Mouse (Mus musculus) mesoderm, embryonic 11.5 days (tissue): Measurements from ENCODE around the gene Adarb1.

Experiments used
- DNase-seq: peaks from one replicate; pipeline ENCODE4 v3.0.0-alpha.2; 2012; ENCODE audit warnings: low read depth, low spot score

The Adarb1 gene

DNA sequence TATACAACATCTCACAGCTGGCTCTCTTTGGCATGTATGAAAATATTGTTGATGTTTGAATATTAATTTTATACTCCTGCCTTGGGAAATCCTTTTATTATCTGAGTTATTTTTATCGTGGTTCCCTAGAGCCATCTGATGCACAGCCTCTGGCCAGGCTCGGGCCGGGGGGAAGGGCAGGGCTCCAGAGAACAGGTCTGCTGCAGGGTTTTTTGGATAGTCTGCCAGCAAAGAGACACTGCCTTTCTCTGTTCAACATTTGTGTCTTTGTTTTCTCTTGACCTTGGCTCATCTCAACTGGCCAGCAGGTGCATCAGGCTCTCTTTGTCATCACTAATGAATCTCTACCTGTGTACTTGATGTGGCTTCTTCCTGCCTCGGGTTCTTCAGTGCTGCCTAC lies 32.3 kb downstream of the Adarb1 start:
- DNase-seq: no peak

- DNase-seq: no peak
Measured at GRCm38 (mm10) chr10:77383045-77383444, 35.0 kb downstream of the Adarb1 start.

GRCm38 (mm10) chr10:77381191-77381590 lies 36.9 kb downstream of the Adarb1 start:
- DNase-seq: no peak

- DNase-seq: no peak
Measured at GRCm38 (mm10) chr10:77380716-77381115, 37.4 kb downstream of the Adarb1 start.

GRCm38 (mm10) chr10:77379199-77379598 lies 38.9 kb downstream of the Adarb1 start:
- no peak for DNase-seq

GRCm38 (mm10) chr10:77376056-77376455 lies 42.0 kb downstream of the Adarb1 start:
- no peak for DNase-seq

GRCm38 (mm10) chr10:77374948-77375347 lies 43.1 kb downstream of the Adarb1 start:
- DNase-seq: no peak

DNA sequence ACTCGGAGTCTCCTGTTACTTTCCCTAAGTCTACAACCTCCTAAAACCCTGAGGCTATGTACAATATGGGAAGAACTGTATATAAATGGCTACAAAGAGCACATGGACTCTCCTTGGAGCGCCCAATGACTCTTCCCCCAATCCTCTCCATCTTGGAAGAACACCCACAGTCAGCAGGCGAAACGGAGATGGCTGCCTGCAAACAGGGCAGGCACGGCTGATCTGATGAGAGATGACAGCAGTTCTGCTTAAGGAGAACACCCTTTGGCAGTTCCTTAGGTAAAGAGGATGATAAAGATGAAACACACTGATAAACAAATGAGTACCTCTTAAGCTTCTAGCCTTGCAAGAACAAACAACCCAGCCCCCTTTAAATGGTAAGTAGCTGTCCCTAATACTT lies 43.7 kb downstream of the Adarb1 start:
- DNase-seq: no peak

DNA sequence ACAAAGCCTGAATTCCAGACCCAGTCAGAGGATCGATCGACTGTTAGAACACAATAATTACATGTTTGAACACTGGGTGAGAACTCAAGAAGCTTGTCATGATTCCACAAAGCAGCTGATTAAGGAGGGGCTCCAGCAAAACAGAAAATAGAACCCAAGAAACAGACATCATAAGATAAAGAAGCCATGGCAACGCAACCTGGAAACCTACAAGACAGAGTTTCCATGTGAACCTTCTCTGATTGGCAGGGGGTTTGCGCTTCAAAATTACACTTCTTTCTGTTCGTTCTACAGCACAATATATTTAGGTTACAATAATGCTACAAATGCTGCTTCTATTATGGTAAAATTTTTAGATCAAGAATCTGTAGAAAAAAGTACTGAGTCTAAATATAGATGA lies 47.9 kb downstream of the Adarb1 start:
- no peak for DNase-seq

DNA sequence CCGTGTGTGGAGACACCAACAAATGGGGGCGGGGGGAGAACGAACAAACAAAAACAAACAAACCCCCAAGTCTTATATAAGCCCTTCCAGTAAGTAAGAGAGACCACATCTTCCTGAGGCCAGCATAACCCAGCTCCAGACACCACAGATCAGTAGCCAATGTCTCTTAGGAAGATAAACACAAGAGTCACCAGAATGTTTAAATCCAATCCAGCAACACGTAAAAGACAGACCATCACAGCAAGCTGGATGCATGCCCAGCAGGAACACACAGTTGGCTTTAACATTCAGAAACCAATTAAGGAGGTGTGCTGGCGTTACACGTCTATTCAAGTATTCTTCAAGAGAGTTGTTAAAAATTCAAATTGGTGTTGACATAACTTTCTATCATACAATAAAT lies 50.1 kb downstream of the Adarb1 start:
- DNase-seq: no peak

DNA sequence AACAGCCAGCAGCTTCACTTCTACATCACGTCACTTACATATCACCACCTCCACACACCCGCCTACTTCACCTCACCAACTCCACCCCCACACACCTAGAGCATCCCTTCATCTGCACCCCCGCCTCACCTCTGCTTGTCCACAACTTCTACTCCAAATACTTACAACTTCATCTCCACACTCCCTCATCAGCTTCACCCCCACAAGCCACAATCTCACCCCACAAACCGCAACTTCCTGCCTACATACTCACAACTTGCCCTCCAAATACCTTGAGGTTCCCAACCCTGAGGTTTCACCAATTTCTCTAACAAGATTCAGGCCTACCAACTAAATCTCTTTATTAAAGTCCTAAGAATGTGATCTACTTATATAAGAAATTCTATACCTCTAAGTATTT lies 51.1 kb downstream of the Adarb1 start:
- no peak for DNase-seq

- DNase-seq: no peak
Measured at GRCm38 (mm10) chr10:77365212-77365611, 52.9 kb downstream of the Adarb1 start.

- DNase-seq: no peak
Measured at GRCm38 (mm10) chr10:77360486-77360885, 57.6 kb downstream of the Adarb1 start.

DNA sequence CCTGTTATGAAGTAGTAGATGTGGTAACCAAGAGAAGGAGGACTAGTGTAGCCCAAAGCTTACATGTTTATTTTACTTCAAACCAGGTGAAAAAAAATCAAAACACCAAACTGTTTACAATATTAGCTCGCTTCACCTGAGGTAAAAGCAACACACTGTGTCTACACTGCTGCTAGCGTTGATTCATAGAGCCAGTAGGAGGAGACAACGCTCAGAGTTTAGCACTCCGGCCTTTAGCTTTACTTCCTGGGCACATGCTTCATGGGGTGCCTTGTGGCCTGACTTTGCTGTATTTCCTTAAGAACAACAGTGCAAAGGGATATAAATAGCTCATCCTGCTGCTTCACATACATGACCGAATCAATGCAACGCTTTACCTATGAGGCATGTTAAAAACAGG lies 60.1 kb downstream of the Adarb1 start:
- no peak for DNase-seq

DNA sequence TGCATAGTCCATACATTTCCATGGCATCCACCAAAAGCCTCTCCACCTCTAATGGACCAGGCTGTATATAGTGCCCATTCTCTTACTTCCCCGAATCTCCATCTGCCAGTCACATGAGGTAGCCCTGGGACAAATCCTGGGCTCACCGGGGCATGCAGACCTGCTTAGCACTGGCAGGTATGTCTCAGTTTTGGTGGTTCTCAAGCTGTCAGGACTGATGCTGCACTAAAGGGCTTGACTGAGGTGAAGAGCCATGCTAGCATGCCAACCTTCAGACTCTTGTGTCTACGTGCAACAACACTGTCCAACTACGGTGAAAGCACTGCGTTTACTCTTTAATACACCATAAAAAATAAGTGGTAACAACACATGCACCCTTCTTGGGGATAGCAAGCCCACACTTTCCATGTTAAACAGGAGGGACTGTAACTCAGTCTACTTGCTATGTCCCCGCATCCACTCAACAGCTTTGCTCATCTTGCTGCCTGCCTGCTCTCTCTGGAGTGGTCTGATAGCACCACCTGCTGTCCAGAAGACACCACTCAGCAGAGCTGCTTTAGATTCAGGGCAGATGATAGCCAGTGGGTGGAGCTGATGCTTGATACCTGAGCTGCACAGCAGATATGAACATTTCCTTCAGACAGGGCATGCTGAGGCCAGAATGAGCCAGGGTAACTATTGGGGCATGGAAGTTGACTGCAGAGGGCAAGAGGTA lies 64.9 kb downstream of the Adarb1 start:
- DNase-seq: peak; percentile 86

DNA sequence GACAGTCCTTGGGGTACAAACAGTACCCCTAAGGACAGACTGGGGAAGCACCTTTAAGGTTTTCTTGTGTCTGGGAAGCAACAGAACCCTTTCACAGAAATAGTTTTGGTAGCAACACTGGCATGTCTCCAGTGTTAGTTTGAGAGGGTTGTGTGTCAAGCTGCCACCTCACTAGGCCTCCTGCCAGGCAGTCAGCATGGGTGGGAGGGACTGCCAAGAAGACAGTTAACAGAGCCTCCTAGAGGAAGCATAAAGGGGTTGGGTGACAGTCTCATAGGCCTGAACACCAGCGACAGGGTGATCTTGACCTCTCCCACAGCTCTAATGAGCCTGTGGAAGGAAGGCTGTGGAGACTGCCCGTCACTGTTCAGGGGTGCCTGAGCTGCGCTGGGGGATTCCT lies 75.2 kb downstream of the Adarb1 start:
- no peak for DNase-seq

GRCm38 (mm10) chr10:77341711-77342110 lies 76.4 kb downstream of the Adarb1 start:
- DNase-seq: no peak

- no peak for DNase-seq
Measured at GRCm38 (mm10) chr10:77341059-77341458, 77.0 kb downstream of the Adarb1 start.

- peak; percentile 22 for DNase-seq
Measured at GRCm38 (mm10) chr10:77339871-77340341, 78.2 kb downstream of the Adarb1 start.

- peak; percentile 24 for DNase-seq
Measured at GRCm38 (mm10) chr10:77333518-77333917, 84.6 kb downstream of the Adarb1 start.

DNA sequence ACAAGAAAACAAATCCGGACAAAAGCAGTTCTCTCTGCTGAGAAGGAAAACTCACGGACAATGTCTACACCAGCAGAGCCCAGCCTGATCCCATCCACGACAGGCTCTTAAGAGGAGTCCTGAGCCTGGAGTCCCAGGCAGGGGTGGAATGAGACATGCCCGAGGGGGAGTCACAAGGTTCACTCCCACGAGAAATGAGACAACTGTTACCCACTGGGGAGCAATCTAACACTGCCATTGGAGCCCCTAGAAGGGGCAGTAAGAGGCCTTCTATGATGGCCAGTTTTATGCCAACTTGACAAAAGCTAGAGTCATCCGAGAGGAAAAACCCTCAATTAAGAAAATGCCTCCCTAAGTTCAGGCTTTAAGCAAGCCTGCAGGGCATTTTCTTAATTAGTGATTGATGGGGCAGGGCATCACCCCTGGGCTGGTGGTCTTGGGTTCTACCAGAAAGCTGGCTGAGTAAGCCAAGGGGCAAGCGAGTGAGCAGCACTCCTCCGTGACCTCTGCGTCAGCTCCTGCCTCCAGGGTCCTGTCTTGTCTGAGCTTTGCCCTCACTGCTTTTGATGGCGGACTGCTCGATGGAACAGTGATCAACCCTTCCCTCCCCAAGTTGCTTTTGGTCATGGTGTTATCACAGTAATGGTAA lies 88.5 kb downstream of the Adarb1 start:
- no peak for DNase-seq

DNA sequence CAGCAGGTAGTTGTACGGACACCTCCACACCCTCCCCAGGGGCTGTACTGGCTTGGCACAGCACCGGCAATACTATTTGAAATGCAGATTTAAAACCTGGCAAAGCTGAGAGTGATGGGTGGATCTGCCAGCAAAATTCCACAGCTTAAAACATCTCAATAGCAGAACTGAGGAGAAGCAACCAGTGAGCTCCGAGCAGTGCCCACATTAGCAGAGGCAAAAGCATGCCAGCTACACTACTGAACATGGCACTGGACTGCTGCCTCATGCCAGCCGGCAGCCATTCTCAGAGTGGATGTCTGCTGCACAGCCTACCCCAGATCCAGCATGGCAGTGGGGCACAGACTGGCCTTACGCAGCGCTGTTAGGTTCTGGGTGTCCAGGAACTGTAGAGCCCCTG lies 93.4 kb downstream of the Adarb1 start:
- no peak for DNase-seq

DNA sequence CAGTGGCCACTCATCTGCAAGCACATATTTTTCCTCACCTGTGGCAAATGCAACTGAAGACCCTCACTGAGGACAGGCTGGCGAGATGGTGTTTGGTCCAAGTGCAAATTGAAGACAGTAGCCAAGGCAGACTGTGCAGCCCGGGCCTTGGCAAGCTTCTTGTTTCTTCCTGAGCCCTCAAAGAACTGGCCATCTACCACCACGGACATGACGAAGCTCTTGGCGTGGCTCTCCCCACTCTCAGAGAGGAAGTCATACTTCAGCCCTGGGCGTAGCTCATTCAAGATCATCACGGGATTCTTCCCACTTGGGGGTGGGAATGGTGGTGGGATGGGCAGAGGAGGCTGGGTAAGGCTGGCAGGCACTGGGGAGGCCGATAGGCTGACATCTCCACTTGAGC lies 96.5 kb downstream of the Adarb1 start:
- DNase-seq: no peak
